Mouse (Mus musculus) urinary bladder, postnatal 4 days (tissue): ENCODE measurements around the gene Brd4.
A peak's percentile ranks its signal among the peaks of the same experiment; 100 is the strongest.

ENCODE experiments used
- DNase-seq, 2 experiments: peaks; one replicate each; pipeline ENCODE4 v3.0.0; 2021 to 2022; ENCODE audit warnings: low spot score in 2 of 2

Brd4 gene

DNA sequence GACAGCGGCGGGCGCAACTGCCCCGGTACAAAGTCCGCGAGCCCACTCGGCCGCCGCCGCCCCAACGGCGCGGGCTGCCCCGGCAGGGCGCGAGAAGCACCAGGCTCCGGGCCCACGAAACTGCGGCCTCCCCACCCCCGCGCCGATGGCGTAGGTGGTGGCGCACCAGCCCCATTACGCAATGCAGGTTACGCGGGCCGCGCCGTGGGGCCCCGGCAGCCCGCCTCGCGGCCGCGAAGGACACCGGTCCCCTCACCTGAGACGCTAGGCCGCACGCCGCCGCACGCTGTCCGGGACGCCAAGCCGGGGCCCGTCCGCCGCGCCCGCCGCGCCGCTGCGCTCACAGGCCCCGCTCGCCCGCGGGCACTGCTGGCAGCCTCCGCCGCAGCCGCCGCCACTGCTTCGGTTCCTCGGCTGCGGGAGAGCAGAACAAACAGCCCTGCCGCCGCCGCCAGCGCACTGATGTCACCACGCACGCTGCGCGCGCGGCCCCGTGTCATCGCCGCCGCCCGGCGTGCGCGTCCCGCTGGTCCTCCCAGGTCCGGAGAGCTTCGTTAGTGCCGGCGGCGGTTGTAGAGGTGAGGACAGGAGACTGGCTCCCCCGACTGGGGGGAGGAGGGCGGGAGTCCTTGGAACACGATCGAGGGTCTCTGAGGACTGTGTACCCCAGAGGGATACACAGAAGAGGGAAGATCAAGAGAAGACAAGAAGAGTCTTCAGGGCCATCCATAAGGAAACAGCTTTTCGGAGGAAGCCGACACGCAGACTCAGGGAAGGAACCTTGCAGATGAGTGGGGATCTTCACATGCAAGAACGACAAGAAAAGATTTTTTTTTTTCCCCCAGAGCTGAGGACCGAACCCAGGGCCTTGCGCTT is at the start of gene Brd4:
Brd4 (minus strand) TSS at position 461 of the 876 bp plus-strand sequence.
- peak; percentile 87 to 88 for DNase-seq

DNA sequence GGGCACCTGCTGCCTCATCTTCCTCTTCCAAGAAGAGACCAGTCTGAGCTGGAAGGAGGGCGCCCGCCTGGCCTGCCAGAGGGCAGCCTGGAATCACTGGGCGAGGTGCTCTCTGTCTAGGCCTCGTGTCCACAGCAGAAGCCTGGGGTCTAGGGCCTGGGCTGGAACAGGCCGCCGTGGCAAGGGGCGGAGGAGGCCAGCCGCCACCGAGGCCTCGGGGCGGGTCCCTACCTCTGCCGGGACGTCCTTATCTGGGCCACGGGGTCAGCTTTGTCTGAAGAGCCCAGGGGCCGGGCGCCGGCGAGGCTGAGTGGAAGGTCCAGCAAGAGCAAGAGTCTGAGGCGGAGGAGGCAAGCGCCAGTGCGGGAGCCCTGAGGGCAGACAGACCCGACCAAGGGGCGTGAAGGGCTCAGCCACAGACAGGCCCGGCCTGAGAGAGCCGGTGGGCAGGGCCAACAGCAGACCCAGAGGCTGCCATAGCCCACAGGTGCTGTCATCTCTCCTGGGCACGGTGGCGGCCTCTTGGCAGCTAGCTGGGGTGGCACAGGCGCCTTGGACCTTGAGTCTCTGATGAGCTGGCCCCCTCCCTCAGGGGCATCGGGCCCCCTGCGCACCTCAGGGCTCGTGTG is 49.3 kb upstream of the Brd4 start:
- no peak for DNase-seq

DNA sequence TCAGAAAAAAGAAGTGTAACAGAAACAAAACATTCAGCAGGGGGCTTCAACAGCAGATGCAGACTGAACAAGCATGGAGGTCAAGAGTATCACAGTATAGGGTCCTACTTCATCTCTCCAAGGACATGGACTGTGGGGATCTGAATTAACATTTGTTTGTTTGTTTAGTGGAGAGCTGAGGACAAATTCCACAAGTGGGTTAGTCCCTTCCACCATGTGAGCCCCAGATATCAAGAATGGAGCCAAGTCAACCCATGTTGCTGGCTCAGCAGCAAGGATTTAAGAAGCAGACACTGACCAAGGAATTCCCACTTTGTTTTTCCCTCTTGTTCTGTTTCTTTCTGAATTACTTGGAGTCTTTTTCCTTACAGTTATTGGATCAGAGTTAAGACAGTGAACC is 43.0 kb upstream of the Brd4 start:
- DNase-seq: no peak

DNA sequence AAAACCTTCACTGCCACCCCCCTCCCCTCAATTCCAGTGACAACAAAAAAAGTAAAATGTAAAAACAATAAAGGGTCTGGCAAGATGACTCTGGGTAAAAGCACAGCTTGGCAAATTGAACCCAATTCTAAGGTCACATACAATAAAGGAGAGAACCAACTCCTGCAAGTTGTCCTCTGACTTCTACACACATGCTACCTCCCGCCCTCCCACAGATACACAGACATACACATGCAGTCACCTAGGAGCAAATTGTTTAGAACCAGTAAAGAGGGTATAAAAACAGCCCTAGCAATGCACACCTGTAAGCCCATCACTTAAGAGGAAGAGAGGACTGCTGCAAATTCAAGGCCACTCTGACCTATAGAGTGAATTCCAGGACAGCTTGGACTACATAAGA is 38.3 kb upstream of the Brd4 start:
- no peak for DNase-seq

DNA sequence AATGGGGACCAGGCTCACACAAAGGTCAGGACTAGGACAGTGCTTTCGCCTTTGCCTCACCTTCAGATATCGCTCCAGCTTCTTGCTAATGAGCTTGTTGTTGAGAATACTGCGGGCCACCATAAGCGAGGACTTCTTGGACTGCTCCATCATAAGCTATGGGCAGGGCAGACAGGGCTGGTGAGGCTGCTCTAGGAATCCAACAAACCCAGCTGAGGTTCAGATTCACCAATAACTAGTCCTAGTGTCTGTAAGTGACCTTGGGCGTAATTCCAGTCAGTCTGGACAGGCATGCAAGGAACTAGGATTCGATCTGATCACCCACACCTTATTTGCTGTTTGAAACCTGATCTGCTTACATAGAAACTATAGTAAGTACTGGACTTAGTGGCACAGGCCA is 37.3 kb upstream of the Brd4 start:
- DNase-seq: no peak

DNA sequence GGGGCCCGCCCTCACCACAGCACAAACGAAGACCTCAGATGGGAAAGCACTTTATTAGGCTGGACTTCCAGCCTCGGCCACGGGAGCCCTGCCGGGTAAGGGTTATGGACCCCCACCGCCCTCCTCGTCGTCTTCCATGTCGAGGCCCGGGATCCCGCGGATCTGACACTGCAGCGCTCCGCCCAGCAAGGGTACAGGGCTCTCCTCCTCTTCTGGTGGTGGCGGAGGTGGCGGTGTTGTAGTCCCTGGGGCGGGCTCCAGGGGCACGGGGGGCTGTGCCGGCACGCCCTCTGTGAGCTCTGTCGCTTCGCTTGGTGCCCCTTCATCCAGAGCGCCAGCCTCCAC is 36.8 kb upstream of the Brd4 start:
- no peak for DNase-seq

DNA sequence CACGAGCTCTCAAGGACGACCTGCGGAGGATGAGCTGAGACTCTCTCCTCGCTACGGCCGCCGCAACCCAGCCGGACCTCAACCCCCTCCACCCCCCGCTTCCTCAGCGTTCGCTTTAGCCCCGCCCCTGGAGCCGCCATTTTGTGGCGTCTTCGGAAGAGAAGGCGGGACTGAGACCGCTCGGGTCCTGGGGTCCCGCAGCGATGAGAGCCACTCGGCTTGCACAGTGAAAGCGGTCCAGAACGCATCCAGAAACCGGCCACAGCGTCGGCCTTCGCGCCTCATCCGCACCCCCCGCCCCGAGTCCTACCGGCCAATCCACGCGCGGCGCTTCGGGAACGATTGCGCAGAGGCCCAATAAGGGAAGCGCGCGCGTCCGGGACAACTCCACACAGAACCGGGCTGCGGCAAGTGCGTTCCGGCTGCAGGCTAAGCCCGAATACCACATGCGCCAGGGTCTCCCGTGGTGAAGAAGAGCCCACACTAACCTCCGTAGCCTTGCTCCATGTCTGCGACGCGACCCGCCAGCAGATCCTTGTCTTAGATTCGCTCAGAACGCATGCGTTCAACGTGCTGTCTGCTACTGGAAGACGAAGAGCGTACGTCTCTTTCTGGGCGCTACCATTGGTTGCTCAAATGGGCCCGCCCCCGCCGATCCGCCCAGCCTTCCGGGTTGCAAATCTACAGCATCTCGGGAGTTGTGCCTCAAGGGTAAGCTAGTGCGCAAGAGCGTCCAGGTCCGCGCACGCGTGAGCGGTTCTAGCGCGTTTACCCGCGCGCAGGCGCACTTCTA is 36.3 kb upstream of the Brd4 start, which contains the start of gene Akap8:
Akap8 (minus strand) TSS at position 642 of the 793 bp plus-strand sequence.
- DNase-seq: peak; percentile 96 to 97

DNA sequence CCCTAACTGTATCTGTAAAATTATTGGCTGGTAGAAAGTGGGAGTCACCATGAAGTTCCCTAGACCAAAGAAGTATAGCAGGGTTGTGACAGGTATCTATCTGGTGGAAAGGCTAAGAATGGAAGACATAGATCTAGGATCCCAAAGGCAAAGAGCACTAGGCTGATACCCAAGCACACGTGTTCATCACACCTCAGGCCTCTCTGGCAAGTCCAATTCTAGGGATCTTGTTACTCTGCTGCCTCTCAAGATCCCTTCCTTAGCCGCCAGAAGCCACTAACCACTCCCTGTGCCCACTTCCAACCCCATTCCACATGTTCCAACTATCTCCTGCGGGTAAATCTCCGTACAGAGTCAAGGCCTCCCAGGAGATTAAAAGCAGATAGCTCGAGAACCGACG is 35.4 kb upstream of the Brd4 start:
- no peak for DNase-seq

DNA sequence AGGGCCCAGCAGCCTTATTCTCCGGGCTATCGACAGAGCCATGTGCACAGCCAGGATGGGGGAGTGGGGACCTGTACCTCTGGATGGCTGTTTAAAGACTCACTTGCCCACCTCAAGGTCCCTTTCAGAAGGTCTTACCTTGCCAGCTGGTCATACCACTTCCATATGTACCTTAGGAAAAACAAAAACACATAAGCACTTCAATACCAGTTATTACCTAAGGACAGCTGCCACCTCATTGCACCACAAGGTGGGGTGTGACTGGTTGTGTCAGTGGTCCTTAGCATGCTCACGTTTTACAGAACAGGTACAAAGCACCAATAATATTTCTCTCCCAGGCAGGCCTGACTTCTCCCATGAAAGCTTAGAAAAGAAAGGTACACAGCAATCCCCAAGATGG is 33.2 kb upstream of the Brd4 start:
- DNase-seq: no peak

DNA sequence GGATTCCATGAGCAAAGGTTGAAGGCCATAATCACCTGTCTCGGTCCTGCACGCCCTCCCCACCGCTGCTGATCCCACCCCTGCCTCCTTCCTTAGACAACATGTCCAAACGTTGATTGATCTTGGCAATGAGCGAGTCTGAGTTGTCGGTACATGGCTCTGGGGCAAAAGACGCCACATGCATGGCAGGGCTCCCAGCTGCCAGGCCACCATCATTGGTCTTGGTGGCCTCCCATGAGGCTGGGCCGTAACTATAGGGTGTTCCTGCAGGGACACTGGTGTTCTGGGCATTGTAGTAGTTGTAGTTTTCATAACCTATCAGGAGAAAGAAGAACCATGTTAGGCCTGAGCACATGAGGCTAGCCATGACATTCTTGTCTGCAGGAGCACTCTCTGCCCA is 32.5 kb upstream of the Brd4 start:
- no peak for DNase-seq

DNA sequence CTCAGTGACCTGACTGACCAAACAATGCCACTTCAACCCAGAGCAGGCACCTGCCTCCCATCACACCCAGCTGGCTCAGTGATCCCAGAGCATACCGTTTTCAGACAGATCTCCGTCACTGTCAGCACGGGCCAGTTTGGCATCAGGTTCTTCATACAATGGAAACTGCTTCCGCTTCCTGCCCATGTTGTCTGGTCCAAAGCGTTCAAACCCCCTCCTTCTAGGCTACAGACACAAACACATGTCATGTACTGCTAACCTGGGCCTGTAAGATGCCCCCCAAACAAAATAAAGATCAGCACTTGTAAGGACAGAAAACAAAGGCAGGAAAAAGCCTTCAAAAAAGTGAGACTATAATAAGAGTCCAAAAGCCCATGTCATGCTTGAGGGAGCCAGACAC is 31.0 kb upstream of the Brd4 start:
- no peak for DNase-seq

DNA sequence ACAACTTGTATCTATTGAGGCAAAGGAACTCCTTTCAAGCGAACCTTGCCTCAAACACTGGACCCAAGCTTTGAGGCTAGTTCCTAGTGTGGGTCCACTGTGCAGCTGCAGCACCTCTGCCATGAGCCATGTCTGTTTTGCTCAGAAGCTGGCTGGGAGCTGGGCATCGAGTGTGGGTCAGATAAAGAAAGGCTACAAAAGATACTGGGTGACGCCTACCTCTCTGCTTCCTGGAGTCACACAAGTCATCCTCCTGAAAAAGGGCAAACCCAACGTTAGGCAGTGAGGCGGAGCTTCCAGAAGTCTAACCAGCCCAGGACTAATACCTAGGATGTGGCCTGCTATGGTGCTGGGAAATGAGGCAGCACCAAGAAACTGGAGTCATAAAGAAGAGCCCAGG is 29.4 kb upstream of the Brd4 start:
- no peak for DNase-seq

DNA sequence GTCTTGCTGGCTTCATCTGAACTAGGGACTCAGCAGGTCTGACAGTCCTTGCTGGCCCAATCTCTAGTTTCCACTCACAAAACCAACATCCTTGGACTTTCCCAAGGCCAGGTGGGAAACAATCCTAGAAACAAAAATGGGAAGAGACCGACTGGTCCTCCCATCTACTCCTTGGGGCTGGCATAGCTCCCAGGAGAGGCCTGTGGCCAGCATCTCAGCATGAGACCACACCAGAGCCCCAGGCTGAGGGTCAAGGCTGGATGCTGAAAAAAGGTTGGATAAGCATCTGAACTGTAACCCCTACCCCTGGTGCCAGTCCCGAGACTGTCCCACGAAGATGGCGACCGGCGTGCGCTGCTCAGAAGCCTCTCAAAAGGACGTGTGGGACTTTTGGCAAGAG is 28.3 kb upstream of the Brd4 start:
- DNase-seq: no peak

DNA sequence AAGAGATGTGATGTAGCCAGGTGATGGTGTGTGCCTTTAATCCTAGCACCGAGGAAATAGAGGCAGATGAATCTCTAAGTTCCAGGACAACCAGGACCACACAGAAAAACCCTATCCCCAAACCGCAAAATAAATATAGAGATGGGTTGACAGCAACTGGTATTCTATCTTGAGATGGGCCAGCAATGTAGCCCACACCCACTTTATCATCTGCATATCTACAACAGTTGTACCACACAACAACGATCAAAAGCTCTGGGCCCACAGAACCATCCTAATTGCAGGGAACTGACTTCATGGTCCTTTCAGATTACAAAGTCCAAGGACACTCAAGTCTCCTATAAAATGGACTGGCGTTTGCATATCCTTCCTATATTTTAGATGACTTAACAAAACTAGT is 23.4 kb upstream of the Brd4 start:
- DNase-seq: no peak

DNA sequence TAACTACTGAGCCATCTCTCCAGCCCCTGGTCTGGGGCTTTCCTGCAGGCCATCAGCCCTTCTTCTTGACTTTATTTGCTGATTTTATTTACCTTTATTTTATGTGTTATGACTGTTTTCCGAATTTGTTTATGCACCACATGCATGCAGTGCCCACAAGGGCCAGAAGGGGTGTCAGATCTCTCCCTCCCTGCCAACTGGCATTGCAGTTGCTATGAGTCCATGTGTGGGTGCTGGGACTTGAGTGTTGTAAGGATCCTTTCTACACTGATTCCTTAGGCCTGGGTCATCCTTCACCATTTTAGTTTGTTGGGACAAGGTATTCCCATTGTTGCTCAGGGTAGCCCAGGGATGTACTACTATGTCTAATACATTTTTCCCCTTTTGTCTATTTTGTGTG is 13.6 kb upstream of the Brd4 start:
- DNase-seq: no peak

DNA sequence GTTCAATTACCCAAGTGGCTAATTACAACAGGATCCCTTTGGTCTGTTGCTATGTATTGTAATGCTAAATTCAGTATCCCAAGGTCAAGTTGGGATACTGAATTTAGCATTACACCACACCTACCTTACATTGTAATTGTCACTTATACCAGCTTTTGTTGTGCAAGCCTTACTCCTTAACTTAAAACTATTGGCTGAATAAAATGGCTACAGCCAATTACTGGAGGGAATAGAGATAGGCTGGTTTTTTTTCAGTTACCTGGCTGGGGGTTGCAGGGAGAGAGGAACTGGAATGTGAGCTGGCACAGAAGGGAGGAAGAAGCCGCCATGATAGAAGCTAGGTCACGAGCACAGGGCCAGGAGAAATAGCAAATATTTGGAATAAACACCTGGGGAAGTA is 11.4 kb upstream of the Brd4 start:
- no peak for DNase-seq

DNA sequence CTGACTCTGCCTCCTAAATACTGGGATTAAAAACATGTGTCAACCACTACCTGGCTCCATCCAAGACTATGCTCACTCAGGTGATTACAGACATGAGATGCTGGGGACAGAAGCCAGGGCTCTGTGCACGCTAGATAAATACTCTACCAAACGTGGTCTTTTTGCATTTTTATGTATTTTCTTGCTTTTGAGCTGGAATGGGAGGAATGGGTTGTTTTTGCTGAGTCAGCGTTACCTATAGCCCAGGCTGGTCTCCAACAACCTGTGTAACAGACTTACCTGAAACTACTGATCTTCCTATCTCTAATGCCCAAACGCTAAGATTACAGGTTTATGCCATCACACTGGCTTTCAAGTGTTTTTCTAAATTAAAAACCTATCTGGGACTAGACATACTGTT is 10.6 kb upstream of the Brd4 start:
- DNase-seq: no peak

DNA sequence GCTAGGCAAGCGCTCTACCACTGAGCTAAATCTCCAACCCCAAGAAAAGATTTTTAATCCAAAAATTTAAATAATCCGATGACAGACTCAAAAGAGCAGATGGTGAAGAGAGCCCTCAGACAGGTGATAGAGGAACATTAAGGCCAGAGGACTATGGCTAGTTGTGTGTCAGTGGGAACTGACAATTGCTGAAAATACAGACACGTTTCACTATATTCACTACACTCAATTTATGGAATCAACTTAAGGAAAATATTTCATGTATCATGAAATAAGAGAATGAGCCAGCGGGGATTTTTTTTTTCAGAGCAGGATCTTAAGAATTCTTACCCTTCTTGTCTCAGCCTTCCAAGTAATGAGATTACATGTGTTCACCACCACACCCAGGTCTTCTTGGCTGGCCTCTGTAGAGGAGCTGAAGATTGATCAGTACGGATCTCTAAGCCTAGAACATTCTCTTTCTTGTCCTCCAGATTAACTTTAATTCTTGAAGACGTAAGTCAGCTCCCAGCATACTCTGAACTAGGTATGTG is 682 bp upstream of the Brd4 start:
- no peak for DNase-seq

DNA sequence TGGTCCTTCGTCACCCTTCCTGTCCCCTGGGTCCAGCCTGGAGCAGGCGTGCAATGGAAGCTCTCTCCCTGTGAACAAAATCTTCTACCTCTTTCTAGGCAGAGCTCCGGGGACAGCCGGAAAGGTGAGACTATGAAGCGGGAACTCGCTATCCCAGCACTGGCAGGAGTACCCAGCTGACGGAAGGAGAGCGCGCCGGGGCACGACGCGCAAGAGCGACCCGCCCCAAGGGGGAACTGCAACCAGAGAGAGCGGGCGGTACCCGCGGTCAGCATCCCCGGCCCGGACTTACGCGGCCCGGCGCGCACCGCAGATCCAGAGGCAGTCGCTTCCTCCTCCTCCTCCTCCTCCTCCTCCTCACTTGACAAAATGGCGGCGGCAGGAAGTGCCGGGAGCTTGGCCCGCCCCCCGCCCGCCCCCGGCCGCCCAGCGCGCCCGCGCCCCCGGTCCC is 726 bp downstream of the Brd4 start:
- peak; percentile 42 to 57 for DNase-seq

DNA sequence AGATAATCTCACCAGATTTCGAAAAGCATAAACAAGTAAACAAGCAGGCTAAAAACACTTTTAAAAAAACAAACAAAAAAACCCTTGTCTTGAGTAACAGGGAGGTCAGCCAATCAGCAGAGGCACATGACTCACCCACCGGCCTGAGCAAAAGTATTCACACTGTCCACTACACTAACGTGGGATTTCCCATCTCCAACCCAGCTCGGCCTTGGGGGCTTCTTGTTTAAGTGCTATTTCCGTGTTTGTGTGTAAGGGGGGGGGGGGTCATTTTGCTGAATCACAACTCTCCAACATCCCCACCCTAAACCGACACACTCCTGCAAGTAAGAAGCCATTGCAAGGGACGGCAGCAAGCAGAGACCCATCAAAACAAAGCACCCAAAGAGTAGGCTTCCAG is 1.2 kb downstream of the Brd4 start:
- DNase-seq: no peak

DNA sequence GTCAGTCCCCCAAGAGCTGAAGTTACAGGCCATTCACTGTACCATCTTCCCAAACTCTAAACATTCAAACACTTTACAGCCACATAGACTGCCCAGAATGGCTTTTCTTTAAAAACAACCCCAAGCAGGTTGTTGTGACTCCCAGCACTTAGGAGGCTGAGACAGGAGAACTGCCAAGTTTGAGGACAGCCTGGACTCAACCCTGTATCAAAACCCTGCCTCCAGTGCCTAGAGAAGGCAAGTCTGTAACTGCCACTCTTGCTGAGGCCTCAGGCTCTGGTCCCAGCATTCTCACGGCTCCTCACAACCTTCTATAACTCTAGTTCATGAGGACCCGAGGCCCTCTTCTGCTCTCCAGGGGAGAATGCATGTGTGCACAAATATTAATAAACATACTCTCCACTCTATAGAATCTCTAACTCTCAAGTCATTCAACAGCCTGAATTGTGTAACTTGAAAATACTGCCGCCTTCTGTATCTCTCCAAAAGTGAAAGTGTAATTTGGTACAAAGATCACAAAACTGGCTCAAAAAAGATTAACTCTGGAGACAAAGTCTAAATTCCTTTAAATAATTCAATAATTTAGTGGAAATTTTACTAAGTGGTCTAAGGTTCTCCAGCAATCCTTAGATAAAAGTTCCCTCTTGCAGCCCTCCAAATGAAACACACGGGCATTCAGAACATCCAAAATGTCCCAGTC is 2.8 kb downstream of the Brd4 start:
- no peak for DNase-seq

DNA sequence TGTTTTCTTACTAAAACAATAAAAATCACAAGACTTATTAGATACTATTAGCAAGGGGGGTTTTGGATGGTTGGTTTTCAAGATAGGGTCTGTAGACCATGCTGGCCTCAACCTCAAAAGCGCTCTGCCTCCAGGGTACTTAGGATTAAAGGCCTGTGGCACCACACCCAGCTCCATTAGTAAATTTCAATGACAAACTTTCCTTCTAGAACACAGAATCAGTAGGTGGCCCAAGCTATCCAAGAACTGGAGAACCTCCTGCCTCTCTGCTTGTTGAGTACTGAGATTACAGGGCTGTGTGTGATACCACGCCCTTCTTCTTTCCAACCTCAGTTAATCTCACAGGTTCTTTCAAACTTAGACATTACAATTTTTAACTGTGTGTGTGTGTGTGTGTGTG is 3.4 kb downstream of the Brd4 start:
- DNase-seq: no peak
